Mouse (Mus musculus): ENCODE results near the gene Slc38a8.

DNA sequence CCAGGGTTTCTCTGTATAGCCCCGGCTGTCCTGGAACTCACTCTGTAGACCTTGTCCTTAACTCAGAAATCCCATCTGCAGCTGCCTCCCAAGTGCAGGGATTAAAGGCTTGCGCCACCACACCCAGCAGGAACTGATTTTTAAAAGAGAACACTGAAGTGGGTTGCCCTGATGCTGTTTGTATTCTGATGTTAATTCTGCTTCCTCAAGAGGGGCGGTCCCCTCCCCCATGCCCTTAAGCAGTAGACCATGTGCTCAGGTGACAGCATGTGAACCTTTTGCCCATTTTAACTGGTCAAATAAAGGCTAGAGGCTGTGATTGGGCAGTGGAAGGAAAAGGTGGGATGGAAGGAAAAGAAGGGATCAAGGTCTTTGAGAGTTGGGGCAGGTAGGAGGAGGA lies 14.3 kb upstream of the Slc38a8 start:
- TF ChIP-seq POLR2A (IDR thresholded peaks at IDR 0.05; ENCODE audit: borderline replicate concordance, control insufficient read depth, low read depth, low read length), result no peak
- TF ChIP-seq CTCF (IDR thresholded peaks at IDR 0.05; ENCODE audit: control insufficient read depth, insufficient read depth, low read length), result no peak
